Mouse (Mus musculus): ENCODE measurements at regions not wholly inside any gene's neighbourhood (a gene's known extent, or its start where the extent isn't known, plus 50 kb on each side); places are given as distances from the start of the nearest gene placed in this dataset.

GRCm38 (mm10) chr16:93033943-93034342, 208.0 kb upstream of the Runx1 start:
- Histone ChIP-seq H3K4me2 (ENCODE audit: low read depth, low read length, poor library complexity, severe bottlenecking) (no peak overlapping the region), H3K4me1 (ENCODE audit: insufficient read depth, low read length) (peaks cover 4% of the 10 kb centered on the region; the same call in 1 of the 2 replicates), H3K9ac (replicated peaks; ENCODE audit: low read length, poor library complexity, severe bottlenecking) (no peak overlapping the region), H3K9me3 (ENCODE audit: low read length) (no peaks in the 10 kb centered on the region), H3K27ac (ENCODE audit: low read depth, low read length) (no peak overlapping the region), H3K27me3 (ENCODE audit: insufficient read depth, low read length) (no peaks in the 10 kb centered on the region), H3K4me3 (ENCODE audit: low read depth, low read length) (no peak overlapping the region), H3K36me3 (ENCODE audit: insufficient read depth, low read length) (no peaks in the 10 kb centered on the region)
- 78% methylated on average over 3 of the region's 3 CpGs for whole genome bisulfite sequencing
- no peak for DNase-seq (ENCODE audit: low spot score)
- no peak for TF ChIP-seq CTCF (IDR thresholded peaks at IDR 0.05)
- no peak for ATAC-seq (ENCODE audit: low FRiP score)

- no peak for DNase-seq (ENCODE audit: low spot score)
- Histone ChIP-seq H3K27ac (ENCODE audit: low read depth, low read length) (no peak overlapping the region), H3K4me3 (ENCODE audit: low read depth, low read length) (no peak overlapping the region), H3K9ac (replicated peaks; ENCODE audit: low read length, poor library complexity, severe bottlenecking) (no peak overlapping the region), H3K9me3 (ENCODE audit: low read length) (no peaks in the 10 kb centered on the region), H3K4me2 (ENCODE audit: low read depth, low read length, poor library complexity, severe bottlenecking) (no peak overlapping the region), H3K4me1 (ENCODE audit: insufficient read depth, low read length) (peaks cover 4% of the 10 kb centered on the region; the same call in 1 of the 2 replicates), H3K27me3 (ENCODE audit: insufficient read depth, low read length) (no peaks in the 10 kb centered on the region), H3K36me3 (ENCODE audit: insufficient read depth, low read length) (no peaks in the 10 kb centered on the region)
- TF ChIP-seq CTCF (IDR thresholded peaks at IDR 0.05), result no peak
- ATAC-seq (ENCODE audit: low FRiP score), result no peak
- 87% methylated on average over 5 of the region's 5 CpGs for WGBS
Measured at GRCm38 (mm10) chr16:93031624-93032023, 205.7 kb upstream of the Runx1 start.

DNA sequence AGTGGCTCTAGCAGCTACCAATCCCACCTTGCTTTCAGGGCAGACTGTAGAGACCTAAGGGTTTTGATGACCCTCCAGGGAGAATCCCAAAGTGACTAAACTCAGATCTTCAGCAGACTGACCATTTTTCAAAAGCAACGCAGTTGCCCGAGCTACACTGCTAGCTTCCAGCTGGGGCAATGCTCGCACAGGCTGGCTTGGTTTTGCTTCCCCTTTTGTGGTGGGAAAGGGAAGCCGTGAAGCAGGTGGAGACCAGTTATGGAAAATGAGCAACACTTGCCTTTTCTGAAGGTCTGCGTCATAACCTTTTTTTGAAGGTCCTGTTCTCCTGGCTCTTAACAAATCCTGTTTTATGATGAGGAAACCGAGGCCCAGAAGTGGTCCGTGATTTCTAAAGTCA, 202.7 kb upstream of the Runx1 start:
- WGBS, result 81% methylated on average over 7 of the region's 7 CpGs
- no peak for ATAC-seq (ENCODE audit: low FRiP score)
- H3K36me3 ChIP-seq (ENCODE audit: insufficient read depth, low read length), result no peaks in the 10 kb centered on the region

GRCm38 (mm10) chr16:93028016-93028415, 202.1 kb upstream of the Runx1 start:
- peaks cover 4% of the 10 kb centered on the region; the same call in 1 of the 2 replicates for H3K4me1 ChIP-seq (ENCODE audit: insufficient read depth, low read length)
- no peak for DNase-seq (ENCODE audit: low spot score)
- ATAC-seq (ENCODE audit: low FRiP score), result no peak
- TF ChIP-seq CTCF (IDR thresholded peaks at IDR 0.05), result no peak
- 83% methylated on average over 7 of the region's 7 CpGs for WGBS
- H3K27ac ChIP-seq (ENCODE audit: low read depth, low read length), result no peak overlapping the region
- H3K27me3 ChIP-seq (ENCODE audit: insufficient read depth, low read length), result no peaks in the 10 kb centered on the region
- no peaks in the 10 kb centered on the region for H3K36me3 ChIP-seq (ENCODE audit: insufficient read depth, low read length)
- H3K9me3 ChIP-seq (ENCODE audit: low read length), result no peaks in the 10 kb centered on the region
- no peak overlapping the region for H3K9ac ChIP-seq (replicated peaks; ENCODE audit: low read length, poor library complexity, severe bottlenecking)
- no peak overlapping the region for H3K4me3 ChIP-seq (ENCODE audit: low read depth, low read length)
- H3K4me2 ChIP-seq (ENCODE audit: low read depth, low read length, poor library complexity, severe bottlenecking), result no peak overlapping the region

More for the DNA sequence above, 202.7 kb upstream of the Runx1 start:
- Histone ChIP-seq H3K4me1 (ENCODE audit: insufficient read depth, low read length) (peaks cover 4% of the 10 kb centered on the region; the same call in 1 of the 2 replicates), H3K27me3 (ENCODE audit: insufficient read depth, low read length) (no peaks in the 10 kb centered on the region), H3K27ac (ENCODE audit: low read depth, low read length) (no peak overlapping the region), H3K4me2 (ENCODE audit: low read depth, low read length, poor library complexity, severe bottlenecking) (no peak overlapping the region), H3K9me3 (ENCODE audit: low read length) (no peaks in the 10 kb centered on the region), H3K9ac (replicated peaks; ENCODE audit: low read length, poor library complexity, severe bottlenecking) (no peak overlapping the region), H3K4me3 (ENCODE audit: low read depth, low read length) (no peak overlapping the region)
- DNase-seq (ENCODE audit: low spot score), result no peak
- no peak for TF ChIP-seq CTCF (IDR thresholded peaks at IDR 0.05)

- no peaks in the 10 kb centered on the region for H3K36me3 ChIP-seq (ENCODE audit: insufficient read depth, low read length)
- H3K27me3 ChIP-seq (ENCODE audit: insufficient read depth, low read length), result no peaks in the 10 kb centered on the region
- no peak for DNase-seq (ENCODE audit: low spot score)
- no peak overlapping the region for H3K9ac ChIP-seq (replicated peaks; ENCODE audit: low read length, poor library complexity, severe bottlenecking)
- H3K4me1 ChIP-seq (ENCODE audit: insufficient read depth, low read length), result no peaks in the 10 kb centered on the region
- WGBS, result 44% methylated on average over 11 of the region's 11 CpGs
- H3K4me2 ChIP-seq (ENCODE audit: low read depth, low read length, poor library complexity, severe bottlenecking), result no peak overlapping the region
- no peak for ATAC-seq (ENCODE audit: low FRiP score)
- H3K9me3 ChIP-seq (ENCODE audit: low read length), result no peaks in the 10 kb centered on the region
- H3K4me3 ChIP-seq (ENCODE audit: low read depth, low read length), result no peak overlapping the region
- no peak overlapping the region for H3K27ac ChIP-seq (ENCODE audit: low read depth, low read length)
- TF ChIP-seq CTCF (IDR thresholded peaks at IDR 0.05), result no peak
Measured at GRCm38 (mm10) chr16:93026094-93026648, 200.2 kb upstream of the Runx1 start.

GRCm38 (mm10) chr16:93019800-93020555, 194.0 kb upstream of the Runx1 start:
- WGBS, result 74% methylated on average over 7 of the region's 7 CpGs
- H3K27ac ChIP-seq (ENCODE audit: low read depth, low read length), result no peak overlapping the region
- DNase-seq (ENCODE audit: low spot score) (no peak), ATAC-seq (ENCODE audit: low FRiP score) (no peak)
- H3K4me3 ChIP-seq (ENCODE audit: low read depth, low read length), result no peak overlapping the region
- H3K36me3 ChIP-seq (ENCODE audit: insufficient read depth, low read length), result no peaks in the 10 kb centered on the region
- H3K9me3 ChIP-seq (ENCODE audit: low read length), result no peaks in the 10 kb centered on the region
- H3K4me2 ChIP-seq (ENCODE audit: low read depth, low read length, poor library complexity, severe bottlenecking), result no peak overlapping the region
- no peak for TF ChIP-seq CTCF (IDR thresholded peaks at IDR 0.05)
- no peak overlapping the region for H3K9ac ChIP-seq (replicated peaks; ENCODE audit: low read length, poor library complexity, severe bottlenecking)
- H3K27me3 ChIP-seq (ENCODE audit: insufficient read depth, low read length), result no peaks in the 10 kb centered on the region
- H3K4me1 ChIP-seq (ENCODE audit: insufficient read depth, low read length), result no peaks in the 10 kb centered on the region
